Mouse (Mus musculus) C2C12 (cell line): Measurements from ENCODE around the gene Adat1. TPM values are rescaled to one million over a fixed set of nuclear protein-coding genes. Genes with fewer than 3 reads are reported as not detected.
"Not testable (repeated sequence)": the region's sequence is repeated elsewhere in the genome, so short reads cannot be mapped to it uniquely, and the experiment has no call there.

Experiments
- H3K27me3 ChIP-seq: one replicate; pipeline ENCODE4 v1.6.1; 2011; ENCODE audit not compliant: control insufficient read depth, insufficient read depth, insufficient read length
- H3K36me3 ChIP-seq: one replicate; pipeline ENCODE4 v1.6.1; 2011; ENCODE audit not compliant: control insufficient read depth, insufficient read depth
- H3K4me3 ChIP-seq: one replicate; pipeline ENCODE4 v1.5.1; 2011; ENCODE audit warnings: mild to moderate bottlenecking, control low read depth; ENCODE audit not compliant: poor library complexity, insufficient read depth, severe bottlenecking
- H3K79me2 ChIP-seq: one replicate; pipeline ENCODE4 v1.6.1; 2011; ENCODE audit not compliant: control insufficient read depth, insufficient read depth
- H3K79me3 ChIP-seq: one replicate; pipeline ENCODE4 v1.6.1; 2011; ENCODE audit warnings: low read depth, control low read depth
- H3ac ChIP-seq: one replicate; pipeline ENCODE3; 2011; ENCODE audit warnings: low read depth; ENCODE audit not compliant: control insufficient read depth, insufficient read length
- CEBPB ChIP-seq: IDR thresholded peaks from one replicate; pipeline ENCODE4 v1.6.1; 2011; ENCODE audit warnings: low read depth, mild to moderate bottlenecking, control low read depth, moderate library complexity
- CTCF ChIP-seq: IDR thresholded peaks from one replicate; pipeline ENCODE4 v1.5.1; 2011; ENCODE audit not compliant: control insufficient read depth, insufficient read depth, insufficient read length
- FOSL1 ChIP-seq: IDR thresholded peaks from one replicate; pipeline ENCODE4 v1.8.0; 2011; ENCODE audit warnings: mild to moderate bottlenecking, low read length; ENCODE audit not compliant: poor library complexity, insufficient read depth, severe bottlenecking
- MAX ChIP-seq: IDR thresholded peaks from one replicate; pipeline ENCODE4 v1.6.1; 2011; ENCODE audit warnings: mild to moderate bottlenecking, control low read depth
- MYOD1 ChIP-seq: IDR thresholded peaks from one replicate; pipeline ENCODE4 v1.6.1; 2011; ENCODE audit warnings: low read depth; ENCODE audit not compliant: control insufficient read depth, insufficient read length
- MYOG ChIP-seq: IDR thresholded peaks from one replicate; pipeline ENCODE4 v1.6.1; 2011; ENCODE audit not compliant: control insufficient read depth, insufficient read length; ENCODE audit errors: extremely low read depth
- USF1 ChIP-seq: IDR thresholded peaks from one replicate; pipeline ENCODE4 v1.6.1; 2011; ENCODE audit warnings: low read depth, mild to moderate bottlenecking, control low read depth, moderate library complexity
- polyA plus RNA-seq: library from polyadenylated mRNA; unstranded; fragments of >200 nt; fragmentation: generic; extraction: Trizol; gene quantifications from one replicate; pipeline ENCODE4 v1.2.1, GENCODE M21; 2012; ENCODE audit warnings: missing spikeins

Adat1 gene
- polyA plus RNA-seq, 1 experiment = 4.0 TPM

DNA sequence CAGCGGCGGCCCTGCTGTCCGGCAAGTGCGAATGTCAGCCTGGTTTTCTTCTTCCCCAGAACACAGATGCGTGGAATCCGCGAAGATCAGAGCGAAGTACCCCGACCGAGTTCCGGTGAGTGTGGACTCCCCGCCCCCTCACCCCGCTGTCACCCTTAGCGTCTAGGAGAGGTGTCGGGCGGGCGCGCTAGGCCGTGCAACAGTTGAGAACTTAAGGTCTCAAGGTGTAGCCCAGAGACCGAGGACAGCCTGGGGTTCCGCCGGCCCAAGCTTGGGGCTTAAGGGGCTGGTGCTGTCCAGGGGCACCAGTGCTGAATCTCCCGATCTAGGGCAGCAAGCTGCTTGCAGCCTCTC is 51.0 kb downstream of the Adat1 start:
- peaks cover 12% of the 10 kb centered on the region for H3K79me2 ChIP-seq
- peak overlapping the region; percentile 92 for H3ac ChIP-seq
- TF ChIP-seq MAX (no peak), CEBPB (no peak), MYOG (no peak), USF1 (no peak), FOSL1 (no peak), MYOD1 (no peak), CTCF (no peak)
- no peaks in the 10 kb centered on the region for H3K79me3 ChIP-seq
- peaks cover 21% of the 10 kb centered on the region for H3K36me3 ChIP-seq
- no peaks in the 10 kb centered on the region for H3K27me3 ChIP-seq
- peak overlapping the region; percentile 98 for H3K4me3 ChIP-seq

DNA sequence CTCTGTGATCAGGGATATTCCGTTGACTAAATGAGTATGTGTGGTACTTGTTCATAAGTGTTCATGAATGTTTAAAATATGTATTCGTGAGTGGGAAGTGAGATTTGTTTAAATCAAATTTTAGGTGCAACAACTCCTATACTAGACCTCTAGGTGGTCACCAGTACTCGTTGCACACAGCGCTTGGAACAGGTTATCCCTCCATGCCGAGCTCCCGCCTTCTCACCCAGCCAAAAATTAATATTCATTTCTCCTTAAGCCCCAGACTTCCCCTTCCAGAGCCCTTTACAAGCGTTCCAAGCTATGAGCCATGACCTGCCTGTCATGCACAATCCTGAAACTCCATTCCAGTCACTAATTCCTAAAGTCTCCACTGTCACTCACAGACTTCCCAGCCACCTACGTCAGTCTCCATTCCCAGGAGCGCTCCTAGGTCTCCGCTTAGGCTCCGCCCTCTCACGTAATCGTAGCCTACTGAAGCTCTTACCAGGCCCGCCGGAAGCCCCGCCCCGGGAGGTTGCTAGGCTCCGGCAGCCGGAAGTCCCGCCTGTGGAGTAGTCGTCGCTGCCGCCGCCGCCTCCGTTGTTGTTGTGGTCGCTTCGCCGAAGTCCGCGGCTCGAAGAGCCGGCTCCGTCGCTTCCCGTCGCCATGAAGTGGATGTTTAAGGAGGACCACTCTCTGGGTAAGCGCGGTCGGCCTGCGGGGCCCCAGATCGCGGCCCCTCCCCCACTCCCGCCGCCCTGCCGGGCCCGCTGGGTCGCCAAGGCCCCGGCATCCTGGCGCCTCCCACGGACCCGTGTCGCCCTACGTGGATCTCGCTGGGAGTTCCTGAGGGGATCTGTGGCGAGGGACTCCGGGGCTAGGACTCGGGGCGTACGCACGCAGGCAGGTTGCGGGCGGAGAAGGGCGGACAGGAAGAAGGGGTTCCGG is 51.7 kb downstream of the Adat1 start, which contains the start of gene Gabarapl2:
Gene Gabarapl2 (plus strand): TSS at position 533 of the 930 bp plus-strand sequence.
- H3K79me3 ChIP-seq = no peaks in the 10 kb centered on the region
- peaks cover 20% of the 10 kb centered on the region for H3K36me3 ChIP-seq
- no peaks in the 10 kb centered on the region for H3K27me3 ChIP-seq
- peak within 1 kb of the TSS; percentile 92 for H3ac ChIP-seq
- no peak for TF ChIP-seq MYOD1
- H3K4me3 ChIP-seq = peak within 1 kb of the TSS; percentile 98
- H3K79me2 ChIP-seq = peaks cover 12% of the 10 kb centered on the region

DNA sequence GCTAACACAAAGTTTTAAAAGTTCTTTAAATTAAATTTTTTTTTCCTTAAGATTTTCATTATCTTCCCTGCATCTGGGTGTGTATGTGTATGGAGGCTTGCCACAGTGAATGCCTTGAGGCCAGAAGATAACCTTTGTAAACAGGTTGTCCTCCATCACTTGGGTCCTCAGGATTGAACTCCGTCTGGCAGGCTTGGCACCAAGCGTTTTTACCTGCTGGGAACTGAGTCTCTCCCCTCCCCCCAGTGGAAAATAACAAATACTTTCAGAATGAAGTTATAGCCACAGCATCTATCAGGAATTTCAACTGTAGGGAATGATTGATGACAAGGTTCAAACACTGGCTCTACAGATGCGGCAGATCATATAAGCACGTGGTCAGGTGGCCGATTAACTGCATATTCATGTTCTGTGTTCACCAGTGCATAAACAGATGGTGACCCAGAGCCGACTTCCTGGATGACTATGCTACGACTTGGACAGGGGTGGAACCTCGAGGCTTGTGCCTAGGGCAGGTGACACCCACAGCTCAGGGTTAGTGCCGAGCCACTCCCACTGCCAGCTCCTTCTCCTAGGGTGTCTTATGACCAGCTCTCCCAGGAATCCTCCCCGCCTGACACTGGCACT is 52.5 kb downstream of the Adat1 start:
- Histone ChIP-seq H3K79me2 (peaks cover 12% of the 10 kb centered on the region), H3K36me3 (peaks cover 13% of the 10 kb centered on the region), H3K79me3 (no peaks in the 10 kb centered on the region), H3ac (peak overlapping the region; percentile 8), H3K27me3 (no peaks in the 10 kb centered on the region), H3K4me3 (peak overlapping the region; percentile 98)
- TF ChIP-seq MYOD1 = peak; percentile 21
- no peak for TF ChIP-seq CTCF
- TF ChIP-seq CEBPB = no peak
- TF ChIP-seq FOSL1 = no peak
- TF ChIP-seq MYOG = no peak
- peak; percentile 61 for TF ChIP-seq USF1
- peak; percentile 51 for TF ChIP-seq MAX

- not testable (repeated sequence) for H3K4me3 ChIP-seq, H3ac ChIP-seq, H3K36me3 ChIP-seq, H3K27me3 ChIP-seq, H3K79me3 ChIP-seq
- peaks cover 12% of the 10 kb centered on the region for H3K79me2 ChIP-seq
Measured at GRCm38 (mm10) chr8:111938076-111938985, 53.8 kb downstream of the Adat1 start.

DNA sequence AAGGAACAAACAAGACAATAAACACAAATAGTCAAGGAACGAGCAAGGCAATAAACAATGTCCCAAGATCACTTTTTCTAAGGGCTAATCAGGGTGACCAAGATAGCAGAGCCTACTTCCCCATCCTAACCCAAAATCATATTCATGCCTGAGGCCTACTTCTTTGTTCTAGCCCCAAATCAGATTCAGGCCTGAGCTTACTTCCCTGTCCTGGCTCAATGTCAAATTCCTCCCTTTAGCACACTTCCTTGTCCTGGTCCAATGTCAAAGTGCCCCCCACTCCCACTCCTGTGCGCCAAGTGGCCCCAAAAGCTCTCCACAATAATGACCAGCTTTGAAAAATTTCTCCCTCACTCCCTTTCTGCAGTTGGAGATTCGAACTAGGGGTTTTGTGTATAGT is 54.9 kb downstream of the Adat1 start:
- TF ChIP-seq USF1 (no peak), CTCF (no peak), MYOD1 (no peak), FOSL1 (no peak), MAX (no peak), MYOG (no peak), CEBPB (no peak)
- H3K4me3 ChIP-seq = no peak overlapping the region
- no peaks in the 10 kb centered on the region for H3K27me3 ChIP-seq
- H3K79me2 ChIP-seq = peaks cover 12% of the 10 kb centered on the region
- H3ac ChIP-seq = no peak overlapping the region
- H3K79me3 ChIP-seq = no peaks in the 10 kb centered on the region
- H3K36me3 ChIP-seq = peaks cover 3% of the 10 kb centered on the region

DNA sequence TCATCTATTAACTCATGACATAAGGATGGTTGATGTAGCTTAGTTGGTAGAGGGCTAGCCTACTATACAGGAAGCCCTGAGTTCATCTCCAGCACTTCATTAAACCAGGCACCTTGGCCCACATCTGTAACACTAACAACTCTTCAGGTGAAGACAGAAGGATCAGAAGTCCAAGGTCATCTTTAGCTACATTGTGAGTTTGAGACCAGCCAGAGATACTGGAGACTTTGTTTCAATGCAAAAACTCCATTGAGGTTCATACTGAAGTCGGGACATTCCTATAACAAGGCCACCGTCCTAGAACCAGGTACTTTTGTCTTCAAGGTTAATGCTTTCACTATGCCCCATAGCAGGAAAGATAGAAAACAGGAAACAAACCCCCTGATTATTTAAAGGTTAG is 57.9 kb downstream of the Adat1 start:
- Histone ChIP-seq H3K27me3 (no peaks in the 10 kb centered on the region), H3K36me3 (no peaks in the 10 kb centered on the region), H3K4me3 (no peak overlapping the region), H3ac (no peak overlapping the region), H3K79me2 (no peaks in the 10 kb centered on the region), H3K79me3 (no peaks in the 10 kb centered on the region)
- TF ChIP-seq MAX (no peak), FOSL1 (no peak), MYOG (no peak), MYOD1 (no peak), CEBPB (no peak), CTCF (no peak), USF1 (no peak)
